Mouse (Mus musculus) CH12.LX (cell line): ENCODE results near the gene Slc31a1.

Source experiments
- CHD2 ChIP-seq: IDR thresholded peaks from 2 replicates; pipeline ENCODE4 v1.6.1; 2011; ENCODE audit warnings: low read length, improper control_type of control experiment
- CTCF ChIP-seq, 2 experiments: IDR thresholded peaks in 1 of 2; conservative IDR thresholded peaks in 1 of 2; 2 replicates each; pipeline ENCODE4 v1.5.1; 2011 to 2012; ENCODE audit warnings: low read depth in 2 of 2, low read length in 2 of 2, improper control_type of control experiment in 1 of 2, inconsistent platforms in 1 of 2, mild to moderate bottlenecking in 1 of 2, moderate library complexity in 1 of 2
- EP300 ChIP-seq: IDR thresholded peaks from 2 replicates; pipeline ENCODE4 v1.6.1; 2011; ENCODE audit warnings: low read length, improper control_type of control experiment
- ETS1 ChIP-seq: conservative IDR thresholded peaks from 2 replicates; pipeline ENCODE4 v1.6.1; 2012; ENCODE audit warnings: low read depth, mild to moderate bottlenecking, inconsistent platforms, low read length, improper control_type of control experiment, moderate library complexity
- HCFC1 ChIP-seq: IDR thresholded peaks from 2 replicates; pipeline ENCODE4 v1.6.1; 2012; ENCODE audit warnings: low read depth, mild to moderate bottlenecking, inconsistent platforms, low read length, improper control_type of control experiment
- JUN ChIP-seq: IDR thresholded peaks from 2 replicates; pipeline ENCODE4 v1.6.1; 2011; ENCODE audit warnings: low read depth, mild to moderate bottlenecking, low read length, improper control_type of control experiment, moderate library complexity; ENCODE audit not compliant: insufficient read depth
- KAT2A ChIP-seq: IDR thresholded peaks from 2 replicates; pipeline ENCODE4 v1.6.1; 2012; ENCODE audit warnings: low read length, improper control_type of control experiment, inconsistent platforms; ENCODE audit not compliant: insufficient replicate concordance
- NELFE ChIP-seq: IDR thresholded peaks from 2 replicates; pipeline ENCODE4 v1.6.1; 2011; ENCODE audit warnings: low read depth, low read length, improper control_type of control experiment
- POLR2A ChIP-seq: IDR thresholded peaks from 2 replicates; pipeline ENCODE4 v1.6.1; 2011; ENCODE audit warnings: low read depth, mild to moderate bottlenecking, improper control_type of control experiment, low read length
- POLR2AphosphoS2 ChIP-seq: IDR thresholded peaks from 2 replicates; pipeline ENCODE4 v1.6.1; 2011; ENCODE audit warnings: low read depth, low read length, improper control_type of control experiment
- SMC3 ChIP-seq: IDR thresholded peaks from 2 replicates; pipeline ENCODE4 v1.6.1; 2011; ENCODE audit warnings: low read depth, low read length, improper control_type of control experiment
- UBTF ChIP-seq: IDR thresholded peaks from 2 replicates; pipeline ENCODE4 v1.6.1; 2012; ENCODE audit warnings: low read depth, mild to moderate bottlenecking, inconsistent platforms, low read length, improper control_type of control experiment, moderate library complexity
- USF2 ChIP-seq: conservative IDR thresholded peaks from 2 replicates; pipeline ENCODE4 v1.6.1; 2011; ENCODE audit warnings: low read depth, low read length, improper control_type of control experiment
- ZC3H11A ChIP-seq: IDR thresholded peaks from 2 replicates; pipeline ENCODE4 v1.6.1; 2012; ENCODE audit warnings: low read depth, mild to moderate bottlenecking, inconsistent platforms, low read length, improper control_type of control experiment

DNA sequence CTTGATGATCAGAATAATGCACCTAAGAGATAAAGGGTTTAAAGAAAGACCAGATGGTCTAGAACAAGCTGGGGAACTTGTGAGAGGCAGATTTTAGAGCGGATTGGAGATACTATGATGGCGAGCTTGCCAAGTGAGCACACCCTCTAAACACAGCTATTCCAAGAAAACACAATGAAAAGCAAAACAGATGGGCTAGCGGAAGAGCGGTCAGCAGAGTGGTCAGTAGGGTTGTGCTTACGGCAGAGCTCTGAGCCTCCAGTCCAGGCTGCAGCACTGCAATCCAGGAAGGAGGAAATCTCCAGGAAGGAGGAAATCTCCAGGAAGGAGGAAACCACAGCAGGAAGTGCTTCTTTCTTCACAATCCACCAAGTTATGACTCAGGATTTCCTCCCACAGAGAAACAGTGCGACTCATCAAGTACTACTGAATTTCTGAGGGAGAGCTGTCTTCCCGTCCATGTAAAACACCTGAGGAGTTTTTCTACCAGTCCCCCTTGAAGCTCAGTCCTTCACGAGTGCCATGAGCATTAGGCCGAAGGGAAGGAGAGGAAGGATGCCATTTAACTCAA, 46.8 kb upstream of the Slc31a1 start:
- TF ChIP-seq KAT2A (no peak), CTCF (conservative IDR thresholded peaks at IDR 0.05 in 1 of 2, IDR thresholded peaks at IDR 0.05 in 1 of 2; ENCODE audit: low read depth in 2 of 2, low read length in 2 of 2) (no peak), HCFC1 (no peak), POLR2A (no peak), NELFE (no peak), ETS1 (no peak), USF2 (no peak), JUN (no peak), ZC3H11A (no peak), EP300 (no peak), POLR2AphosphoS2 (no peak), SMC3 (no peak), UBTF (no peak), CHD2 (no peak)
